9 mouse cellular contexts compared by ENCODE assay signal in genomic region chr10:97160892-97161291, GRCm38 (mm10).
DNase-seq lines count a peak whose midpoint lies in the region; ATAC-seq lines count a peak whose summit lies in the region.
"Had no signal": no experiment of that assay in that cellular context is flagged by ENCODE, and none has a peak within 500 bp of the region (broad histone marks: within the 10 kb centered on the region; RNA-seq: fewer than 3 reads in every experiment).

No protein-coding gene starts in this region.

- peak; percentile 86 for ATAC-seq in common myeloid progenitor, adult 5-6 weeks (replicated peaks; ENCODE audit: low read depth, poor library complexity, severe bottlenecking)
- no peak for ATAC-seq in frontal cortex, adult (ENCODE audit: low TSS enrichment)

- DNase-seq in adrenal gland, postnatal 10 days = peak; percentile 13
- DNase-seq in adrenal gland, adult 18-20 months (ENCODE audit: low spot score in 2 of 2) = no peak
- peak; percentile 2 for DNase-seq in thymus, postnatal 0 days (ENCODE audit: low spot score)
- DNase-seq in thymus, postnatal 14 days = no peak
- DNase-seq in frontal cortex, postnatal 36 days (ENCODE audit: low spot score in 2 of 2) = no peak
- no peak for DNase-seq in spleen, postnatal 36 days (ENCODE audit: low spot score in 2 of 2)
- DNase-seq: right cerebral cortex, postnatal 14 days had no signal

Comparison
In these comparisons a context has a peak if more than half of its experiments do, and no peak if none do; other contexts are left out.
1. DNase-seq: peak in adrenal gland, postnatal 10 days (single experiment) and thymus, postnatal 0 days (single experiment); none in adrenal gland, adult 18-20 months (0 of 2), thymus, postnatal 14 days (single experiment), frontal cortex, postnatal 36 days (0 of 2) and spleen, postnatal 36 days (0 of 2).